Mouse (Mus musculus) ES-E14 (cell line): Measurements from ENCODE around the gene Gdpgp1. TPM values are rescaled to one million over a fixed set of nuclear protein-coding genes. Genes with fewer than 3 reads are reported as not detected.
A peak's percentile ranks its signal among the peaks of the same experiment; 100 is the strongest.

Experiments used
- DNase-seq: peaks from one replicate; pipeline ENCODE4 v3.0.0-alpha.2; 2013; ENCODE audit warnings: low read depth, low spot score
- H3K27ac ChIP-seq: 2 replicates; pipeline ENCODE4 v1.5.1; 2012; ENCODE audit warnings: low read depth, mild to moderate bottlenecking, low read length, moderate library complexity, mixed read lengths; ENCODE audit not compliant: poor library complexity, insufficient read depth, severe bottlenecking
- H3K36me3 ChIP-seq: 2 replicates; pipeline ENCODE4 v1.6.1; 2012; ENCODE audit warnings: mild to moderate bottlenecking, low read length, moderate library complexity, mixed read lengths; ENCODE audit not compliant: control insufficient read depth, poor library complexity, insufficient read depth, severe bottlenecking
- H3K4me1 ChIP-seq, 2 experiments: fragments of 150-350 bp in 1 of 2; sonication (generic) in 1 of 2; 2 replicates each; pipeline ENCODE4 v1.6.1; 2012; ENCODE audit warnings: low read length in 2 of 2, mild to moderate bottlenecking in 1 of 2, mixed read lengths in 1 of 2; ENCODE audit not compliant: control insufficient read depth in 2 of 2, insufficient read depth in 2 of 2, poor library complexity in 1 of 2
- H3K4me3 ChIP-seq, 2 experiments: fragments of 150-350 bp in 1 of 2; sonication (generic) in 1 of 2; 2 replicates each; pipeline ENCODE4 v1.5.1; 2012; ENCODE audit warnings: low read length in 2 of 2, low read depth in 1 of 2, mild to moderate bottlenecking in 1 of 2, mixed read lengths in 1 of 2; ENCODE audit not compliant: insufficient read depth in 1 of 2, poor library complexity in 1 of 2, severe bottlenecking in 1 of 2
- H3K9ac ChIP-seq: 2 replicates; pipeline ENCODE4 v1.6.1; 2012; ENCODE audit warnings: low read depth, mild to moderate bottlenecking, low read length, mixed read lengths; ENCODE audit not compliant: poor library complexity, insufficient read depth, severe bottlenecking
- H3K9me3 ChIP-seq: fragments of 150-350 bp; sonication (generic); 2 replicates; pipeline ENCODE4 v1.6.1; 2012; ENCODE audit warnings: low read depth, mild to moderate bottlenecking, low read length; ENCODE audit not compliant: control insufficient read depth, insufficient read depth
- CHD2 ChIP-seq: IDR thresholded peaks from 2 replicates; pipeline ENCODE4 v1.6.1; 2014; ENCODE audit warnings: mild to moderate bottlenecking, low read depth, low read length, inconsistent platforms
- HCFC1 ChIP-seq: IDR thresholded peaks from 2 replicates; pipeline ENCODE4 v1.6.1; 2012; ENCODE audit warnings: low read length, inconsistent platforms, borderline replicate concordance; ENCODE audit not compliant: insufficient read depth
- MAFK ChIP-seq: IDR thresholded peaks from 2 replicates; pipeline ENCODE4 v1.6.1; 2014; ENCODE audit warnings: mild to moderate bottlenecking, low read depth, low read length, inconsistent platforms; ENCODE audit not compliant: insufficient read depth
- ZC3H11A ChIP-seq: IDR thresholded peaks from 2 replicates; pipeline ENCODE4 v1.6.1; 2012; ENCODE audit warnings: low read depth, mild to moderate bottlenecking, inconsistent platforms, low read length, borderline replicate concordance
- ZNF384 ChIP-seq: IDR thresholded peaks from 2 replicates; pipeline ENCODE4 v1.6.1; 2012; ENCODE audit warnings: low read depth, low read length, inconsistent platforms
- in situ Hi-C, 2 experiments: fragments of 600-800 bp; cut with MboI; formaldehyde crosslinking; loops; one replicate each; pipeline ENCODE4 v1.15.1; 2025; ENCODE audit warnings: low sequenced_read_pairs in 2 of 2, inconsistent platforms in 1 of 2; ENCODE audit not compliant: unreplicated experiment in 2 of 2
- total RNA-seq: library from RNA; depleted of rRNA; stranded (reverse); fragments of 300-350 nt; gene quantifications from 2 replicates; pipeline ENCODE4 v1.2.3, GENCODE M21; 2012

Gdpgp1 gene
- total RNA-seq, 1 experiment = 4.4 TPM

DNA sequence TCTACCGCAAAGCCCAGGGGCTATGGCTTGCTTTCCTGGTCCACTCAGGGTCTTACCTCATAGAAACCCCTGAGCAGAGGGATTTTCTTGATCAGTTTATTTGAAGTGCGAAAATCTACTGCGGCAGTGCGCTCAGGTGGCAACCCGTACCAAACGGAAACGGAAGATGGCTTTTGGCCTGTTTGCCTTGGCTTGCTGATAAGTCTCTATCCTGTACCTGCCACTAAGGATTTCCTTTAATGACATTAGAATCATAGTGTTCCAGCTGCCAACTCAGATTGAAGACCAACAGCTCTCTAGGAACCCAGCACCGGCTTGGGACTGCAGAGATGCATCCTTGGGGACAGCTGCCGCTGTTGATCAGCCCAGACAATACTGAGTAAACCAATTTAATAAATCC is 1.1 kb downstream of the Gdpgp1 start:
- H3K9ac ChIP-seq = peak overlapping the region; percentile 9; the same call in 1 of the 2 replicates
- in situ Hi-C loops = no loop called here
- no peak overlapping the region for H3K27ac ChIP-seq
- peaks cover 3% of the 10 kb centered on the region; the same call in 1 of the 2 replicates for H3K36me3 ChIP-seq
- DNase-seq = no peak
- H3K9me3 ChIP-seq = no peaks in the 10 kb centered on the region
- peak overlapping the region; percentile 20 to 41 for H3K4me3 ChIP-seq
- TF ChIP-seq CHD2 (no peak), HCFC1 (no peak), ZC3H11A (no peak), MAFK (no peak), ZNF384 (no peak)
- H3K4me1 ChIP-seq = peaks cover 0 to 6% of the 10 kb centered on the region in 2 experiments

DNA sequence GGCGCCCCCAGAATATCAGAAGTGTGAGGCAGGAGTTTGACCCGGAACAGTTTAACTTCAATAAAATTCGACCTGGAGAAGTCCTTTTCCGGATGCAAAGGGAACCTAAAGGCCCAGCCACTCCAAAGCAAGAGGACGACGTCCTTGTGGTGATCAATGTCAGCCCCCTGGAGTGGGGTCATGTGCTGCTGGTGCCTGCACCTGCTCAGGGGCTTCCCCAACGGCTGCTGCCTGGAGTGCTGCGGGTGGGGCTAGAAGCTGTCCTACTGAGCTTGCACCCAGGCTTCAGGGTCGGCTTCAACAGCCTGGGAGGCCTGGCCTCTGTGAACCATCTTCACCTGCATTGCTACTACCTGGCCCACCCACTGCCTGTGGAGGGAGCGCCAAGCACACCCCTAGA is 5.9 kb downstream of the Gdpgp1 start:
- Histone ChIP-seq H3K36me3 (peaks cover 13% of the 10 kb centered on the region; the same call in 1 of the 2 replicates), H3K4me3 (peak overlapping the region; percentile 38 to 44; a peak in 2 of 4 replicates), H3K4me1 (peaks cover 4 to 5% of the 10 kb centered on the region in 2 experiments; a peak in 3 of 4 replicates), H3K27ac (no peak overlapping the region), H3K9me3 (no peaks in the 10 kb centered on the region), H3K9ac (no peak overlapping the region; the same call in 1 of the 2 replicates)
- no peak for DNase-seq
- in situ Hi-C loops = no loop called here
- TF ChIP-seq CHD2 = no peak
- TF ChIP-seq HCFC1 = no peak
- no peak for TF ChIP-seq ZNF384
- no peak for TF ChIP-seq MAFK
- TF ChIP-seq ZC3H11A = no peak

DNA sequence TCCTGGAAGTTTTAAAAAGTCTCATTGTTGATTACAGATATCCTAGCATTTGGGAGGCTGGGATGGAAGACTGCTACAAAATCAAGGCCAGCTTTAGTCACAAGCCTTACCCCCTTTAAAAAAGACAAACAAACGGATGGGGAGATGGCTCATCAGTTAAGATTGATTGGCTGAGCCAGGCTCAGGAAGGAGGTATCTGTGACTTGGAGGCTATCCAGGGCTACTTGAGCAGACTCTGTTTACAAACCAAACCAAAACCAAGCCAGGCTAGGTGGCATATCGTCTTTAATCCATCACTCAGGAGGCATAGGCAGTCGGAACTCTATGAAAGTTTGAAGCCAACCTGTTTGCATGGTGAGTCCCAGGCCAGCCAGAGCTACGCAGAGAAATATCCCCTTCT is 9.0 kb downstream of the Gdpgp1 start:
- Histone ChIP-seq H3K4me1 (peaks cover 4 to 6% of the 10 kb centered on the region in 2 experiments; a peak in 3 of 4 replicates), H3K9ac (no peak overlapping the region), H3K4me3 (no peak overlapping the region), H3K27ac (no peak overlapping the region), H3K36me3 (peaks cover 13% of the 10 kb centered on the region; the same call in 1 of the 2 replicates), H3K9me3 (no peaks in the 10 kb centered on the region)
- TF ChIP-seq MAFK (no peak), ZC3H11A (no peak), HCFC1 (no peak), CHD2 (no peak), ZNF384 (no peak)
- no peak for DNase-seq
- in situ Hi-C loops = no loop called here

DNA sequence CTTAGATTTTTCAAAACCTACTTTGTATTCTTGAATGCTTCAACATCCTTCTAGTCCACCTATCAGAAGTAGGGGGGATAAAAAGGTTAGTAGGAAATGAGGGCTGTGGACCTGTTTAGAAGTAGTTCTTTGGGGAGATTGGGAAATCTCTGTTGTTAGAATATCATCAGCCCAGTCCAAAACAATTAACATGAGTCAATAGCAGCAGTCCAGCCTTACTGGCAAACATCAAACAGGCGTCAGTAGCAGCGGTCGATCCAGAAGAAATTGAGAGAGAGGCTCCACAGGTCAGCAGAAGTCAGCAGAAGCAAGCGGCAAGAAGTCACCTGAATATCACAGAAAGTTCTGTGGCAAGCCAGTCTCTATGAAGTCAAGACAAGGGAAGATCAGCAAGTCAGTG is 12.2 kb downstream of the Gdpgp1 start:
- Histone ChIP-seq H3K4me1 (peaks cover 3 to 4% of the 10 kb centered on the region in 2 experiments; a peak in 3 of 4 replicates), H3K9ac (no peak overlapping the region), H3K27ac (no peak overlapping the region), H3K9me3 (no peaks in the 10 kb centered on the region), H3K36me3 (0 out of 2 replicates have a peak, but pooled peaks cover 5% of the 10 kb centered on the region), H3K4me3 (no peak overlapping the region)
- no peak for DNase-seq
- TF ChIP-seq HCFC1 (no peak), MAFK (no peak)
- in situ Hi-C loops = no loop called here

DNA sequence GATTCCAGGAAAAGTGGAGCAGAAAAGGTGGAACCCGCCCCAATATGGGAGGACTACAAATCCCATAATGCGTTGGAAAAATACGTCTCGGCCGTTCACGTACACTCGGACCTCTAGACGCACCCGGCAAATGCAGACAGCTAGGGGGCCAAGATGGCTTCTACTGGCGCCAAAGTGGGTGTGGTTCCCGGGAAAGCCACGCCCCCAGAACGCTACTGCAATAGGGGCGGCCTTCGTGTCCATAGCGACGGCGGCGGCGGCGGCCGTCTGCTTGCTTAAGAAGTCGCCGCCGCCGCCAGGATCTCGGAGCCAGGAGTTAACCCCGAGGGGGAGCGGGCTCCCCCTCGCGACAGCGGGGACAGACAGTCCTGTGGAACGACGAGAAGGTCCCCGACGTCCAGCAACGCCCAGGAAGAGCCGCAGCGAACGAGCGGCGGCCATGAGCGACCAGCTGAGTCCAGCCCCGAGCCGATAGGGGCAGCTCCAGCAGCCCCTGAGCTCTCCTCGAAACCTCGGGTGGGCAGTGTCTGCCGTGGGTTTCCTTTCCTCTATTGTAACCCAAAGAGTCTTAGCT is 13.6 kb downstream of the Gdpgp1 start, which contains the start of gene Ttll13:
TSS of gene Ttll13 (plus strand) at position 229 of the 574 bp plus-strand sequence.
- TF ChIP-seq CHD2 = peak; percentile 35; the same call in 1 of the 2 replicates
- TF ChIP-seq ZC3H11A = no peak
- peak; percentile 91 for TF ChIP-seq HCFC1
- Histone ChIP-seq H3K9ac (peak within 1 kb of the TSS; percentile 71), H3K27ac (no peak within 1 kb of the TSS), H3K4me3 (peak within 1 kb of the TSS; percentile 69 to 91), H3K4me1 (peaks cover 4 to 12% of the 10 kb centered on the region in 2 experiments; a peak in 3 of 4 replicates), H3K36me3 (0 out of 2 replicates have a peak, but pooled peaks cover under 1% of the 10 kb centered on the region), H3K9me3 (no peaks in the 10 kb centered on the region)
- in situ Hi-C loops = no loop called here
- peak; percentile 96 for DNase-seq
